In genomic region chr11:118576611-118577010, GRCm38 (mm10) we compare ENCODE assay signal across 22 mouse cellular contexts.
DNase-seq lines count a peak whose midpoint lies in the region; ATAC-seq lines count a peak whose summit lies in the region.
"Had no signal": no experiment of that assay in that cellular context is flagged by ENCODE, and none has a peak within 500 bp of the region (broad histone marks: within the 10 kb centered on the region; RNA-seq: fewer than 3 reads in every experiment).

No protein-coding gene starts in this region.

- H3K4me1 ChIP-seq in forebrain, embryonic 14.5 days (ENCODE audit: control insufficient read depth, insufficient read depth, low read length) = peaks cover 17% of the 10 kb centered on the region
- peaks cover 4% of the 10 kb centered on the region for H3K4me1 ChIP-seq in forebrain, embryonic 12.5 days
- H3K4me1 ChIP-seq: embryonic facial prominence, embryonic 15.5 days; heart, embryonic 10.5 days; kidney, embryonic 15.5 days; limb, embryonic 12.5 days; liver, embryonic 13.5 days had no signal

- WGBS in forebrain, embryonic 14.5 days = 27% methylated on average over 8 of the region's 8 CpGs
- 48% methylated on average over 8 of the region's 8 CpGs for WGBS in forebrain, embryonic 12.5 days

- DNase-seq in forebrain, embryonic 14.5 days (ENCODE audit: low spot score) = peak; percentile 49
- DNase-seq in left cerebral cortex, postnatal 4 days = peak; percentile 61
- no peak for DNase-seq in left cerebral cortex, postnatal 36 days (ENCODE audit: low spot score in 2 of 2)
- peak; percentile 48 for DNase-seq in brain, adult 2 months (ENCODE audit: low read depth, low spot score)
- peak; percentile 68 to 76 for DNase-seq in cerebellum, postnatal 10 days
- DNase-seq in adrenal gland, postnatal 4 days (ENCODE audit: low spot score in 2 of 2) = no peak
- DNase-seq in testis, postnatal 14 days (ENCODE audit: low spot score) = no peak
- DNase-seq: adrenal gland, postnatal 25 days; embryo, embryonic 11 days; kidney, postnatal 4 days; liver, embryonic 13.5 days; lung, embryonic 14.5 days; lung, postnatal 36 days; right cerebral cortex, postnatal 4 days had no signal

- no peak for ATAC-seq in forebrain, embryonic 14.5 days
- no peak for ATAC-seq in forebrain, embryonic 12.5 days (ENCODE audit: low FRiP score)
- ATAC-seq: intestine, postnatal 0 days had no signal

- H3K9ac ChIP-seq in forebrain, embryonic 14.5 days (ENCODE audit: low read length) = no peak overlapping the region
- no peak overlapping the region for H3K9ac ChIP-seq in forebrain, embryonic 12.5 days
- H3K9ac ChIP-seq: embryonic facial prominence, embryonic 15.5 days; hindbrain, embryonic 15.5 days; kidney, embryonic 15.5 days; limb, embryonic 12.5 days; liver, embryonic 13.5 days; lung, embryonic 14.5 days had no signal

- H3K27me3 ChIP-seq in forebrain, embryonic 14.5 days (replicated peaks; ENCODE audit: control insufficient read depth, insufficient read depth, low read length) = peaks cover 10% of the 10 kb centered on the region; the same call in 1 of the 2 replicates
- H3K27me3 ChIP-seq in forebrain, embryonic 12.5 days = peaks cover 27% of the 10 kb centered on the region

- no peaks in the 10 kb centered on the region for H3K36me3 ChIP-seq in forebrain, embryonic 14.5 days (ENCODE audit: control insufficient read depth, insufficient read depth, low read length)
- no peaks in the 10 kb centered on the region for H3K36me3 ChIP-seq in forebrain, embryonic 12.5 days (replicated peaks)
- H3K36me3 ChIP-seq: embryonic facial prominence, embryonic 15.5 days; heart, embryonic 10.5 days; hindbrain, embryonic 15.5 days; kidney, embryonic 15.5 days; limb, embryonic 12.5 days; liver, embryonic 13.5 days had no signal

- H3K27ac ChIP-seq in forebrain, embryonic 14.5 days (ENCODE audit: low read depth, low read length) = no peak overlapping the region
- no peak overlapping the region for H3K27ac ChIP-seq in forebrain, embryonic 12.5 days
- H3K27ac ChIP-seq: embryonic facial prominence, embryonic 15.5 days; heart, embryonic 10.5 days; hindbrain, embryonic 15.5 days; kidney, embryonic 15.5 days; limb, embryonic 12.5 days; liver, embryonic 13.5 days; stomach, postnatal 0 days had no signal

- intact Hi-C loops in left cerebral cortex, postnatal 4 days (cut with DNase I) = loop anchor here (10.0 kb wide), 1 partner anchor 398 kb away; no protein-coding TSS in a partner anchor
- intact Hi-C loops in left cerebral cortex, postnatal 36 days (cut with DNase I) = no loop called here

- H3K9me3 ChIP-seq in forebrain, embryonic 14.5 days (replicated peaks; ENCODE audit: control insufficient read depth, low read length) = no peaks in the 10 kb centered on the region
- H3K9me3 ChIP-seq in forebrain, embryonic 12.5 days = no peaks in the 10 kb centered on the region
- H3K9me3 ChIP-seq: embryonic facial prominence, embryonic 15.5 days; heart, embryonic 10.5 days; hindbrain, embryonic 15.5 days; kidney, embryonic 15.5 days; limb, embryonic 12.5 days; liver, embryonic 13.5 days had no signal

- H3K4me3 ChIP-seq in forebrain, embryonic 14.5 days (ENCODE audit: low read depth, low read length) = no peak overlapping the region
- no peak overlapping the region for H3K4me3 ChIP-seq in forebrain, embryonic 12.5 days (replicated peaks)
- H3K4me3 ChIP-seq: embryonic facial prominence, embryonic 15.5 days; heart, embryonic 10.5 days; hindbrain, embryonic 15.5 days; kidney, embryonic 15.5 days; limb, embryonic 12.5 days; liver, embryonic 13.5 days had no signal

- H3K4me2 ChIP-seq in forebrain, embryonic 14.5 days (ENCODE audit: low read length) = no peak overlapping the region
- H3K4me2 ChIP-seq in forebrain, embryonic 12.5 days = no peak overlapping the region
- H3K4me2 ChIP-seq: embryonic facial prominence, embryonic 15.5 days; hindbrain, embryonic 15.5 days; kidney, embryonic 15.5 days; limb, embryonic 12.5 days; liver, embryonic 13.5 days; lung, embryonic 14.5 days had no signal

Comparison
In these comparisons a context has a peak if more than half of its experiments do, and no peak if none do; other contexts are left out.
1. DNase-seq: peak in forebrain, embryonic 14.5 days (single experiment), left cerebral cortex, postnatal 4 days (single experiment), brain, adult 2 months (single experiment) and cerebellum, postnatal 10 days (2 of 2); none in left cerebral cortex, postnatal 36 days (0 of 2), adrenal gland, postnatal 4 days (0 of 2) and testis, postnatal 14 days (single experiment).